Mouse (Mus musculus): Measurements from ENCODE around the gene Fer. TPM values are rescaled to one million over a fixed set of nuclear protein-coding genes. Genes with fewer than 3 reads are reported as not detected.

Fer gene
- polyA plus RNA-seq, 1 experiment: 10.2 TPM

DNA sequence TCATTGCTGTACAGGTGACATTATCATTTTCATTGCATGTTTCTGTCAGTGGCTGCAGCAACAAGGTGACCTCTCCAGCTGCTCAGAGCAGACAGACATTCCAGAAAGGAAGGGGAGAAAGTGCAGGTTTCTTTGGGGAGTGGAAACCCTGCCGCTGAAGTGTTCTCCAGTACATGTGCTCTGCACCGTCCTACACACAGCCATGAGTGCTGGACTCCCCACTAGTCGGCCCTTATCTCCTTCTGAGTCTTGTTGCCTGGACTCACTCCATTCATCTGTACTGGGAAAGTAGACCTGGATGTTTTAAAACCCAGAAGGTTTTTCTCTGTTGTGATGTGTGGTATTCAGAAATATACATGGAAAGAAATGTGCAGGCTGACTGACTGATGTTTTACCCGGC lies 109.3 kb downstream of the Fer start:
- DNase-seq (ENCODE audit: extremely low spot score in 1 of 2, low spot score in 1 of 2): no peak

GRCm38 (mm10) chr17:63973806-63974205 lies 110.9 kb downstream of the Fer start:
- DNase-seq (ENCODE audit: extremely low spot score in 1 of 2, low spot score in 1 of 2): no peak

DNA sequence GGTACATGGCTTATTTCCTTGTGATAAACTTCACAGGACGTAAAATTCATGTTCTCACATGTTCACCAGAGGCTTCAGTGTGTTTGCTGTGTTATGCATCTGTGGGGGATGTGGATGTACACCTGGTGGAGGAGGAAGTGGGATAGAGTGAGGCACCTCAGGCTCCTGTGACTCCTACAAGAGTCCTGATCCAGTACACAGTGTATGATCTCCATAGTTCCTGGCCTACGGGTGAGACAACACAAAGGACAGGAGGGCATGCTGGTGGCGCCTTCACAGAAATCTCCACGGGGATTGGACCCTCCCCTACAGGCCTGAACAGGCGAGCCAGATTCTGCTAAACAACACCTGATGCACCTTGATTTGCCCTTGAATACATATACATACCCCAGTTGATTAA lies 111.4 kb downstream of the Fer start:
- no peak for DNase-seq (ENCODE audit: extremely low spot score in 1 of 2, low spot score in 1 of 2)

GRCm38 (mm10) chr17:63978794-63979571 lies 116.1 kb downstream of the Fer start:
- no peak for DNase-seq (ENCODE audit: extremely low spot score in 1 of 2, low spot score in 1 of 2)

- no peak for DNase-seq (ENCODE audit: extremely low spot score in 1 of 2, low spot score in 1 of 2)
Observed at GRCm38 (mm10) chr17:63980167-63980566, 117.3 kb downstream of the Fer start.

DNA sequence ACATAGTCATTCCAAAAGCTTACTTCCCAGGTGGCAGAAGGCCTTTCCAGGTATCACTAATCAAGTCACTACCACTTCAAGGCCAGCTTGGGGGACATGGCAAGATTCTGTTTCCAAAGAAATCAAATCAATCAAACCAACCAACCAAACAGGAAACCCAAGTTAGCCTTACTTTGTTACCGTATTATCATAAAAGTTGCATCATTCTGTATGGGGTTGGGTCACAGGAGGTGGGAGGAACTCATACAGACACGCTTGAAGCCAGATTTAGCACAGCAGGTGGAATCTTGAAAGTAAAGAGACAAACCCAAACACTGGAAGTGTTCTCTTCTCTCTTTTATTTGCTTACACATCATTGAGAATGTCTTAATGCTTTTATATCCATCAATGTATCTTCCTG lies 125.8 kb downstream of the Fer start:
- DNase-seq (ENCODE audit: extremely low spot score in 1 of 2, low spot score in 1 of 2): no peak

DNA sequence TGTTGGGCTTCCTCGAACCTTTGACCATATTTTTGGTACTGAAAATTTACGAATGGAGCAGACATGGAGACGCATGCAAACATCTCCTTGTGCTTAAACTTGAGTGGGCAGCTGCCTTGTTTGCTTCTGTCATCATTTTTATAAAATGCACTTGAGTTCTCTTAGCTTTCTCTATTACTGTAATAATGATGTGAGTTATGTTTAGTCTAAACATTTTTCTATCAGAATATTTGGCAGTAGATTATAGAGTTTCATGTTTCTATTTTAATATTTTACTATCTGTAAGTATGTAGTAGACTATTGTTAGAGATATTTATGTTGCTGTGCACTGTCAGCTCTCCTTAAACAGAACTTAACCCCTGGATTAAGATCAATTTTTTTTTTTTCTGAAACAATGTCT lies 128.3 kb downstream of the Fer start:
- DNase-seq (ENCODE audit: extremely low spot score in 1 of 2, low spot score in 1 of 2): no peak

DNA sequence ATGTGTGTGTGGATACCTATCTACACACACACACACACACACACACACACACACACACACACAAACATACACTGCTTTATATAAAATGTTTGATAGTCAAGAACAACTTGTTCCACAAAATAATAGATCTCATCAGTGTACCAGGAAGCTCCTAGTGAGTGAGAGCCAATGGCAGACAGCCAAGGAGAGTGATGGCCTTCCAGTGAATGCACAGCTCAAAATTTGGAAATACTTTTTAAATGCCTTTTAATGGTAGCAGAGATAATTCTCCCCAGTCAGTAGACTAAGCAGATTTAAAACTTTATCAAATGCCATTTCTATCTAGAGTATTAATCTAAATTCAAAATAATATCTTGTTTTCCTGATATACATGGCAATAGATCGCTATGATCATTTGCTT lies 133.1 kb downstream of the Fer start:
- DNase-seq (ENCODE audit: extremely low spot score in 1 of 2, low spot score in 1 of 2): no peak

- no peak for DNase-seq (ENCODE audit: extremely low spot score in 1 of 2, low spot score in 1 of 2)
Observed at GRCm38 (mm10) chr17:63997643-63998042, 134.8 kb downstream of the Fer start.

GRCm38 (mm10) chr17:64003444-64003843 lies 140.6 kb downstream of the Fer start:
- no peak for DNase-seq (ENCODE audit: extremely low spot score in 1 of 2, low spot score in 1 of 2)

- no peak for DNase-seq (ENCODE audit: extremely low spot score in 1 of 2, low spot score in 1 of 2)
Observed at GRCm38 (mm10) chr17:64005575-64006249, 142.8 kb downstream of the Fer start.

- no peak for DNase-seq (ENCODE audit: extremely low spot score in 1 of 2, low spot score in 1 of 2)
Observed at GRCm38 (mm10) chr17:64016606-64017005, 153.7 kb downstream of the Fer start.

DNA sequence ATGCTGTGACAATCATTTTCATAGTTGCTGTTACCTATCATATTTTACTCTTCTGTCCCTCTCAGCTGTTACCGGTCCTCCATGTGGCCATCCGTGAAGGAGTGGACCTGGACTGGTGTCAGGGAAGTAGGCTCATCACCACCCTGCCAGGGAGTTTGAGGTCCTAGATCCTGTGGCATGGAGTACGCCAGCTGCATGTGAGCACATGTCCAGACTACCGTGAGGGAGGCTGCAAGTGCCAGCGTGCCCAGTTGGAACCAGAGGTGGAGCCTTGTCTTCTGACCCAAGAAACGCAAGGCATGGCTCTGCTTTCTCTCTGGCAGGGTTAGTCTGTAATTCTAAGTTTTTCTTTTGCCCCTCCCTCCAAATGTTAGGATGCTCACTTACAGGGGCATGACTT lies 155.4 kb downstream of the Fer start:
- DNase-seq (ENCODE audit: extremely low spot score in 1 of 2, low spot score in 1 of 2): no peak

DNA sequence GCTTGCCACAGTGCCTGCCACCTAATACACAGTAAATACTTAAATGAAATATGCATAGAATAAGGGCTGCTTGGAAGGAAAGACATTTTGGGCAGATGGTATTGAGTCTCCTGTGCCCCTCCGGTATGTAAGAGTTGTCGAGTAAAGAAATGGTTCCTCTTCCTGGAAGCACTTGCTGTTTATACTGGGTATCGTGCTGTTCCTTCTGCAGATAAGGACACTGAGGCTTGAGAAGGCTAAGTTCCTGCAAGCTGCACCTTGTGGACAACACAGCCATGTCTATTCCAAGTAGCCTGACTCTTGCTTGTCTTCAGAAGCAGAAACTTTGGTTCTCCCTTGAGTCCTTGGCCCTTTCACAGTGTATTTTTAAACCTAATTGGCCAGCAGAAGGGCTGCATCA lies 156.0 kb downstream of the Fer start:
- no peak for DNase-seq (ENCODE audit: extremely low spot score in 1 of 2, low spot score in 1 of 2)

- DNase-seq (ENCODE audit: extremely low spot score in 1 of 2, low spot score in 1 of 2): peak in 1 of 2 experiments; percentile 31
Observed at GRCm38 (mm10) chr17:64019646-64020045, 156.8 kb downstream of the Fer start.

DNA sequence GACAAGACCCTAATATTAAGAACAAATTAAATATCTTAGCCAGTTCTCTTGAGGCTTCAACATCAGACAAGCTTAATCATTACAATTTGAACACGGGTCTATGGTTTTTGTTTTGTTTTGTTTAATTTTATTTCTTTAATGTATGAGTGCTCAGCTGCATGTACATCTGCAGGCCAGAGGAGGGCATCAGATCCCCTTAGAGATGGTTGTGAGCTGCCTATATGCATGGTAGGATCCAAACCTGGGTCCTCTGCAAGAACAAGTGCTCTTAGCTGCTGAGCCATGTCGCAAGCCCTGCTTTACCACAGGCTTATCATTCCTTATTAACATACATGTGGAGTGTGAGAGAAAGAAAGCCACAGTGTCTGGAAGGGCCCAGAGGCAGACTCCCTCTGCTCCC lies 163.6 kb downstream of the Fer start:
- DNase-seq (ENCODE audit: extremely low spot score in 1 of 2, low spot score in 1 of 2): no peak

DNA sequence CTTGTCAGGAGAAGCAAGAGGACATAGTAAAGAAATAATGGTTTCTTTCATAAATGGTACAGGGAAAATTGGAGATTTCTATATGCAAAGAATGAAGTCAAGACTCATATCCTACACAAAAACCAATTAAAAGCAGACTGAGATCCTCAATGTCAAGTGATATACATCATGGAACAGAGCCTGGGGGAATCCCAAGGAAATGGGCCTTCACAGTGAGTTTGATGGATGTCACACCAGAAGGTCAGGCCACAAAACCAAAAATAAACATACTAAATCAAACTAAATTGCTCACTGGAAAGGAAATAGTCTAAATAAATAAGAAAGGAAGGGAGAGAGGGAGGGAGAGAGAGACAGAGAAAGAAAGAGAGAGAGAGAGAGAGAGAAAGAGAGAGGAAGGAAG lies 178.9 kb downstream of the Fer start:
- DNase-seq (ENCODE audit: extremely low spot score in 1 of 2, low spot score in 1 of 2): no peak

DNA sequence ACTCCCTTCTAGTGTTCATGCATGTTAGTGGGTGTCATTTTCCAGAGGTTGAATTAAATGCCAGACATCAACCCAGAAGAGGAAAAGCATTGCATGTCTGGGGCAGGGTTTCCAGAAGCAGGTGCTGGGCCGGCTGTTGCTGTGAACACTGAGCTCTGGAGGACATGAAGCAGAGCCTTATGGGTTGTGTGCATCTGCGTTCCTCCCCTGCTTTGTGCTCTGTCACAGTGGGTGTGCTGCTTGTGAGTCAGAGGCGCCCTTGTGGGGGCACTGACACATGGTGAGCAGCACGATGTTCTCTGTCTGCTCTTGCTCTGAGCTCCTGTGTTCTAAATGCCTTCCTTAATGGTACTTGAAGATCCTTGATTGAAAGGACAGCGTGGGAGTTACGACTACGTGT lies 182.5 kb downstream of the Fer start:
- DNase-seq (ENCODE audit: extremely low spot score in 1 of 2, low spot score in 1 of 2): peak; percentile 69 to 76

- no peak for DNase-seq (ENCODE audit: extremely low spot score in 1 of 2, low spot score in 1 of 2)
Observed at GRCm38 (mm10) chr17:64046557-64046956, 183.7 kb downstream of the Fer start.

DNA sequence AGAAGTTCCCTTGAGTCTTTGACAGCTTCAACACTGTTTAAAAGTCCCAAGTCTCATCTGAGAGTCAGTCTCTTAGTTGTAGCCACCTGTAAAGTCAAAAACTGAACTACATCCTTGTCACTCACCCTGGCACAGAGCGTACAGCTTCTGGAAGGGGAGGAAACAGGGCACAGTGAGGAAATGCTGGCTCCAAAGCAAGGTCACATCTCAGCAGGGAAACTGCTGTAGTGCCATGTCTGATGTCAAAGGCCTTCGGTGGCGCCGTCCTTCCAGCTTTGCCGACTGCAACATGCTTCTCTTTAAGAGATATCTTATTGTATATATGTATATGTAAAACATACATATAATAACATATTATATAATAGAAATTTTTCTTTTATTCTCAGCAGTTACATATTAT lies 188.0 kb downstream of the Fer start:
- DNase-seq (ENCODE audit: extremely low spot score in 1 of 2, low spot score in 1 of 2): no peak

DNA sequence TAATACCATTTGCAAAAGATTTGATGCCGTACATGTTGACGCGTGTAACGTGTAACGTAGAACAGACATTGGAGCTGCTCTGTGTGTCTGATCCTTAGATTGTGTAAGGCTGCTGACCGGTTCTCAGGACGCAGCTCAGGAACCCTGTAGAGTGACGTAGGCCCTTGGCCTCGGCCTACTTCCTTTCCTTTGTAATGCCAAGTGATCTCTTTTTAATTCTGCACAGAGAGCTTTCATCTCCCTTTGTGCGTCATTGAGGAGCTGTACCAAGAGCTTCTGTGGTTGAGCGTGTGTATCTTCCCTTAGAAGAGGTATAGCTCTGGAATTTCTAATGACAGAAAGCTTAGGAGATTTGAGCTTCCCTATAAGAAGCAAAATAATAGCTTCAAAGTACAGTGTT lies 190.8 kb downstream of the Fer start:
- DNase-seq (ENCODE audit: extremely low spot score in 1 of 2, low spot score in 1 of 2): no peak

- DNase-seq (ENCODE audit: extremely low spot score in 1 of 2, low spot score in 1 of 2): no peak
Observed at GRCm38 (mm10) chr17:64060529-64060928, 197.7 kb downstream of the Fer start.
